Mouse (Mus musculus) forebrain, embryonic 12.5 days (tissue): Measurements from ENCODE around the gene Pnpla2. TPM values are rescaled to one million over a fixed set of nuclear protein-coding genes. Genes with fewer than 3 reads are reported as not detected.

ENCODE experiments used
- ATAC-seq: fragments of 200-750 bp; cut with Nextera tagmentation; 2 replicates; pipeline ENCODE4 v1.8.0; 2017; ENCODE audit warnings: moderate TSS enrichment; ENCODE audit not compliant: low FRiP score
- H3K27ac ChIP-seq: fragments of 300-500 bp; sonication (generic); 2 replicates; pipeline ENCODE4 v1.5.1; 2016; ENCODE audit warnings: mild to moderate bottlenecking
- H3K27me3 ChIP-seq: fragments of 300-500 bp; sonication (generic); 2 replicates; pipeline ENCODE4 v1.6.1; 2016; ENCODE audit warnings: mild to moderate bottlenecking
- H3K36me3 ChIP-seq: fragments of 300-500 bp; sonication (generic); replicated peaks from 2 replicates; pipeline ENCODE4 v1.6.1; 2016; ENCODE audit warnings: mild to moderate bottlenecking
- H3K4me1 ChIP-seq: fragments of 300-500 bp; sonication (generic); 2 replicates; pipeline ENCODE4 v1.6.1; 2016
- H3K4me2 ChIP-seq: fragments of 300-500 bp; sonication (generic); 2 replicates; pipeline ENCODE4 v1.6.1; 2016; ENCODE audit warnings: mild to moderate bottlenecking, moderate library complexity
- H3K4me3 ChIP-seq: fragments of 300-500 bp; sonication (generic); replicated peaks from 2 replicates; pipeline ENCODE4 v1.5.1; 2016; ENCODE audit warnings: mild to moderate bottlenecking
- H3K9ac ChIP-seq: fragments of 300-500 bp; sonication (generic); 2 replicates; pipeline ENCODE4 v1.6.1; 2016; ENCODE audit warnings: mild to moderate bottlenecking
- H3K9me3 ChIP-seq: fragments of 300-500 bp; sonication (generic); 2 replicates; pipeline ENCODE4 v1.6.1; 2016
- WGBS: fragments of 180-500 bp; shearing (Covaris S2); methylation state at CpG from one replicate; pipeline ENCODE4 v1.1.7; 2016; 5-methylcytosine and 5-hydroxymethylcytosine counted together
- polyA plus RNA-seq: library from polyadenylated mRNA; unstranded; fragments of >200 nt; fragmentation: Nextera tagmentation; extraction: Ambion mirVana; gene quantifications from 2 replicates; pipeline ENCODE4 v1.2.1, GENCODE M21; 2016

Pnpla2 gene
- polyA plus RNA-seq, 1 experiment from 2014 or later = 16.2 TPM

- ATAC-seq = no peak
- Histone ChIP-seq H3K9me3 (no peaks in the 10 kb centered on the region), H3K9ac (peak overlapping the region; percentile 53), H3K27me3 (no peaks in the 10 kb centered on the region), H3K4me3 (peak overlapping the region; percentile 55), H3K4me2 (peak overlapping the region; percentile 64), H3K4me1 (peaks cover 66% of the 10 kb centered on the region), H3K27ac (peak overlapping the region; percentile 81), H3K36me3 (peaks cover 47% of the 10 kb centered on the region)
- WGBS = 76% methylated on average over 15 of the region's 15 CpGs
These were observed 21.2 kb upstream of the Pnpla2 start for GRCm38 (mm10) chr7:141433517-141434400.

- Histone ChIP-seq H3K9ac (peak overlapping the region; percentile 53), H3K36me3 (peaks cover 54% of the 10 kb centered on the region), H3K4me3 (peak overlapping the region; percentile 55), H3K9me3 (no peaks in the 10 kb centered on the region), H3K4me1 (peaks cover 59% of the 10 kb centered on the region), H3K4me2 (peak overlapping the region; percentile 64), H3K27ac (peak overlapping the region; percentile 81), H3K27me3 (no peaks in the 10 kb centered on the region)
- ATAC-seq = peak; percentile 14; the same call in 1 of the 2 replicates
- 9% methylated on average over 8 of the region's 8 CpGs for WGBS
These were observed 20.5 kb upstream of the Pnpla2 start for GRCm38 (mm10) chr7:141434464-141434863.

GRCm38 (mm10) chr7:141435129-141435855 lies 19.7 kb upstream of the Pnpla2 start:
- H3K4me1 ChIP-seq = peaks cover 50% of the 10 kb centered on the region
- H3K36me3 ChIP-seq = peaks cover 60% of the 10 kb centered on the region

GRCm38 (mm10) chr7:141435856-141436522 lies 19.0 kb upstream of the Pnpla2 start:
- 75% methylated on average over 9 of the region's 9 CpGs for WGBS
- H3K4me2 ChIP-seq = peak overlapping the region; percentile 94
- 0 out of 2 replicates have a peak overlapping the region, but pooled peaks have one; percentile 83 for H3K9ac ChIP-seq
- peak overlapping the region; percentile 59; the same call in 1 of the 2 replicates for H3K4me3 ChIP-seq
- no peaks in the 10 kb centered on the region for H3K9me3 ChIP-seq
- no peak for ATAC-seq
- H3K4me1 ChIP-seq = peaks cover 49% of the 10 kb centered on the region
- H3K27me3 ChIP-seq = no peaks in the 10 kb centered on the region
- H3K36me3 ChIP-seq = peaks cover 59% of the 10 kb centered on the region
- no peak overlapping the region for H3K27ac ChIP-seq

More at GRCm38 (mm10) chr7:141435129-141435855, 19.7 kb upstream of the Pnpla2 start:
- peak overlapping the region; percentile 53 for H3K9ac ChIP-seq
- no peaks in the 10 kb centered on the region for H3K9me3 ChIP-seq
- H3K27ac ChIP-seq = peak overlapping the region; percentile 81
- H3K4me2 ChIP-seq = peak overlapping the region; percentile 64
- peak overlapping the region; percentile 55 for H3K4me3 ChIP-seq
- peak; percentile 25; the same call in 1 of the 2 replicates for ATAC-seq
- no peaks in the 10 kb centered on the region for H3K27me3 ChIP-seq
- 5% methylated on average over 17 of the region's 17 CpGs for WGBS

- WGBS = 58% methylated on average over 2 of the region's 2 CpGs
- peak overlapping the region; percentile 76; the same call in 1 of the 2 replicates for H3K27ac ChIP-seq
- ATAC-seq = no peak
- peak overlapping the region; percentile 83; the same call in 1 of the 2 replicates for H3K9ac ChIP-seq
- peak overlapping the region; percentile 59 for H3K4me3 ChIP-seq
- H3K27me3 ChIP-seq = no peaks in the 10 kb centered on the region
- H3K4me2 ChIP-seq = peak overlapping the region; percentile 94
- H3K9me3 ChIP-seq = no peaks in the 10 kb centered on the region
- peaks cover 59% of the 10 kb centered on the region for H3K36me3 ChIP-seq
- peaks cover 51% of the 10 kb centered on the region for H3K4me1 ChIP-seq
These were observed 18.5 kb upstream of the Pnpla2 start for GRCm38 (mm10) chr7:141436523-141436892.

- H3K4me3 ChIP-seq = peak within 1 kb of the TSS; percentile 59
- peaks cover 59% of the 10 kb centered on the region for H3K4me1 ChIP-seq
- no peaks in the 10 kb centered on the region for H3K27me3 ChIP-seq
- H3K27ac ChIP-seq = peak within 1 kb of the TSS; percentile 76
- WGBS = 5% methylated on average over 53 of the region's 53 CpGs
- H3K36me3 ChIP-seq = peaks cover 53% of the 10 kb centered on the region
- peak within 1 kb of the TSS; percentile 94 for H3K4me2 ChIP-seq
- peak; percentile 85 for ATAC-seq
- H3K9me3 ChIP-seq = no peaks in the 10 kb centered on the region
- peak within 1 kb of the TSS; percentile 83 for H3K9ac ChIP-seq
These were observed 17.5 kb upstream of the Pnpla2 start, which contains the start of gene Slc25a22 for GRCm38 (mm10) chr7:141437178-141438120. TSS of gene Slc25a22 (minus strand) at chr7:141437892.

- H3K4me2 ChIP-seq = no peak overlapping the region
- H3K36me3 ChIP-seq = peaks cover 44% of the 10 kb centered on the region
- peaks cover 60% of the 10 kb centered on the region for H3K4me1 ChIP-seq
- H3K4me3 ChIP-seq = no peak overlapping the region
- no peak for ATAC-seq
- peak overlapping the region; percentile 76; the same call in 1 of the 2 replicates for H3K27ac ChIP-seq
- WGBS = 91% methylated on average over 12 of the region's 12 CpGs
- H3K9ac ChIP-seq = no peak overlapping the region
- no peaks in the 10 kb centered on the region for H3K9me3 ChIP-seq
- H3K27me3 ChIP-seq = no peaks in the 10 kb centered on the region
These were observed 16.6 kb upstream of the Pnpla2 start for GRCm38 (mm10) chr7:141438201-141438968.

DNA sequence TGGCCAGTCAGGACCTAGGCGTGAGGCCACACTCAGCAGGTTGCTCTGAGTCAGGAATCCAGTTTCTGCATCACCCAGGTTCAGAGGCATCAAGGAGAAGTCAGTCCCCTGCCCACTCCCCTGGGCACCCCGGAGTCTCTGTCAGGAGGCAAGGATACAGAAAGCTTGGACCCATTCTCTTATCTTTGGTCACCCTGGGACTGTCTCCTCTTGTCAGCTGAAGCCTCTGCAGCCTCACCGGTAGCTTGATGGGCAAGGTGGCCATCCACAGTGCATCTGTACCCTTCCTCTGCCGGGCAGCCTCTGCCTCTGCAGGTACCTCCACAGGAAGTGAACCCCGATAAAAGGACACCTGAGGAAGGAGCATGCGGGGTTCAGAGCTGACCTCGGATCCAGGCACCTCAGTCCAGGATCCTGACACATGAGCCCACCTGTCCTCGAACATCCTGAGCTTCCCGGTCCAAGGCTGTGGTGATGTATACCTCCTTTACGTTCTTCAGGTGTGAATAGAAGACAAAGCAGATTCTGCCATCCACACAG lies 15.8 kb upstream of the Pnpla2 start:
- Histone ChIP-seq H3K9ac (peak overlapping the region; percentile 17; the same call in 1 of the 2 replicates), H3K27ac (no peak overlapping the region), H3K27me3 (no peaks in the 10 kb centered on the region), H3K9me3 (no peaks in the 10 kb centered on the region), H3K36me3 (peaks cover 39% of the 10 kb centered on the region), H3K4me2 (no peak overlapping the region), H3K4me1 (peaks cover 60% of the 10 kb centered on the region), H3K4me3 (no peak overlapping the region)
- WGBS = 96% methylated on average over 10 of the region's 10 CpGs
- ATAC-seq = no peak

DNA sequence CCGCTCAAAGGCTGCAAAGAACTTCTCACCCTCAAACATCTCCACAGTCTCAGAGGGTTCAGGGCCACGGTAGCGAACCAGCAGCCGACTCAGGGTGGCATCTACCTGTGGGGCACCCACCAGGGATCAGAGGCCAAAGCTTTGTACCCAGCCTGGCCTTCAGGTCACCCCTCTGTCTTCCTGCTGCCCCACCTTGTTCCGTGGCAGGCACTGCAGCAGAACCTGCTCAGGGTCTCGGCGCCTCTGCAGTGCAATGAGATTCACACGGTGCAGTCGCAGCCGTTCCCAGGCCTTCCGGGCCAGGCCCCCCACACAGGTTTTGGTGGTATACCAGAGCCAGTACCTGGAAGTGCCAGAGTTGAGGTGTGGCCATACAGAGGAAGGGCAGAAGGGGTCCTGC lies 15.2 kb upstream of the Pnpla2 start:
- Histone ChIP-seq H3K27ac (no peak overlapping the region), H3K9ac (no peak overlapping the region), H3K9me3 (no peaks in the 10 kb centered on the region), H3K4me3 (no peak overlapping the region), H3K36me3 (peaks cover 39% of the 10 kb centered on the region), H3K27me3 (no peaks in the 10 kb centered on the region), H3K4me1 (peaks cover 57% of the 10 kb centered on the region), H3K4me2 (no peak overlapping the region)
- WGBS = 94% methylated on average over 11 of the region's 11 CpGs
- ATAC-seq = no peak

DNA sequence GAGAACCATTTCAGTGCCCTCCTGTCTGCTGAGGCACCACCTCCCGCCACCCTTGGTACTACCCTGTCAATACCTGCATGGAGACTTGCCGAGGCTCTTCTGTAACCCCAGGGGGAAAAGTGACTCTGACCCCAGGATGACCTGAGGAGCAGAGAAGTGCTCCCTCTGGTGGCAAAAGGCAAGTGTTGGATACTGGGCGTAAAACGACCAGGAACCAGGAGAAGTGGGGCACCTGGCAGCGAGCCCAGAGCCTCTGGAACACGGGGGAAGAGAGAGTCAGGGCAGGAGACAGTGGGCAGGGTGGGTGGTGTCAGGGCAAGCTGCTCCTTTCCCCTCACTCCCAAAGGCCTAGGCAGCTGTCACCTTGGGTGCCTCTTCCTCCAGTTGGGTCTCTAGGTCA lies 14.4 kb upstream of the Pnpla2 start:
- 30% methylated on average over 6 of the region's 6 CpGs for WGBS
- peaks cover 39% of the 10 kb centered on the region for H3K36me3 ChIP-seq
- H3K9ac ChIP-seq = 0 out of 2 replicates have a peak overlapping the region, but pooled peaks have one; percentile 36
- H3K27me3 ChIP-seq = no peaks in the 10 kb centered on the region
- no peak overlapping the region for H3K4me3 ChIP-seq
- peaks cover 49% of the 10 kb centered on the region for H3K4me1 ChIP-seq
- no peak for ATAC-seq
- H3K4me2 ChIP-seq = no peak overlapping the region
- H3K9me3 ChIP-seq = no peaks in the 10 kb centered on the region
- no peak overlapping the region for H3K27ac ChIP-seq
